Mouse (Mus musculus): ENCODE measurements around the gene Sytl3. TPM values are rescaled to one million over a fixed set of nuclear protein-coding genes. Genes with fewer than 3 reads are reported as not detected.
A peak's percentile ranks its signal among the peaks of the same experiment; 100 is the strongest.

The Sytl3 gene
- polyA plus RNA-seq, 1 experiment from 2014 or later = not detected

DNA sequence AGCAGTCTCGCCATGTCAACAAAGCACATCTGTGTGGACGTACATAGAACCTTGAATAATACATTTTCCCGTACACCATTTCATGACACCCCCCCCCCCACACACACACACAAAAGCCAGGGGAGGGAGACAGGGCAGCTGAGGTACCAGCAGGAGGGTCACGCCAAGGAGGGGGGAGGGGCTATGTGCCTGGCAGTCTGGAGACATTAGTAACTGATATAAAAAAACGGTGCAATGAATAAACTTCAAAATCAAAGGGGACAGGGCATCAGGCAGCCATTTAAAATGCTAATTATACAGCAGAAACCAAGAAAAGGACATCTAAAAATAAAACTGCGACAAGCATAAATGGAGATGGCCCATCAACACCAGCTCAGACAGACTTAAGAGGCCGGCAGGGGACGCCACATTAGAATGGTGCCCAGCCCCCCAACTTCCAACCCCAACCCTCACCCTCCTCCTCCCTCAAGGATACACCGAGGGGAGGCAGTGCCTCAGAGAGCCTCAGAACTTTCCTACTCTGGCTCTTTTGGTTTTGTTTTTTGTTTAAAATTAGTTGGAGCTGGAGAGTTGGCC is 100.9 kb downstream of the Sytl3 start:
- Histone ChIP-seq H3K9me3 (no peaks in the 10 kb centered on the region), H3K4me3 (no peak overlapping the region), H3K36me3 (replicated peaks) (peaks cover 20% of the 10 kb centered on the region), H3K27ac (replicated peaks) (0 out of 2 replicates have a peak overlapping the region, but pooled peaks have one; percentile 14), H3K4me1 (peaks cover 27% of the 10 kb centered on the region), H3K27me3 (replicated peaks; ENCODE audit: low read depth, poor library complexity, severe bottlenecking) (no peaks in the 10 kb centered on the region)
- 60% methylated on average over 9 of the region's 9 CpGs for whole genome bisulfite sequencing
- DNase-seq (ENCODE audit: low spot score) = no peak

- no peak for DNase-seq (ENCODE audit: low spot score)
- Histone ChIP-seq H3K27me3 (replicated peaks; ENCODE audit: low read depth, poor library complexity, severe bottlenecking) (no peaks in the 10 kb centered on the region), H3K4me1 (peaks cover 47% of the 10 kb centered on the region), H3K9me3 (no peaks in the 10 kb centered on the region), H3K36me3 (replicated peaks) (no peaks in the 10 kb centered on the region), H3K27ac (replicated peaks) (no peak overlapping the region), H3K4me3 (no peak overlapping the region)
- 54% methylated on average over 7 of the region's 7 CpGs for WGBS
Measured at GRCm38 (mm10) chr17:6763513-6764226, 104.8 kb downstream of the Sytl3 start.

- 69% methylated on average over 7 of the region's 7 CpGs for WGBS
- peaks cover 47% of the 10 kb centered on the region for H3K4me1 ChIP-seq
- no peaks in the 10 kb centered on the region for H3K9me3 ChIP-seq
- H3K36me3 ChIP-seq (replicated peaks) = no peaks in the 10 kb centered on the region
- no peaks in the 10 kb centered on the region for H3K27me3 ChIP-seq (replicated peaks; ENCODE audit: low read depth, poor library complexity, severe bottlenecking)
- no peak overlapping the region for H3K4me3 ChIP-seq
- DNase-seq (ENCODE audit: low spot score) = no peak
- H3K27ac ChIP-seq (replicated peaks) = no peak overlapping the region
Measured at GRCm38 (mm10) chr17:6764227-6764593, 105.3 kb downstream of the Sytl3 start.

- Histone ChIP-seq H3K27ac (replicated peaks) (no peak overlapping the region; the same call in 1 of the 2 replicates), H3K27me3 (replicated peaks; ENCODE audit: low read depth, poor library complexity, severe bottlenecking) (no peaks in the 10 kb centered on the region), H3K9me3 (no peaks in the 10 kb centered on the region), H3K4me1 (peaks cover 45% of the 10 kb centered on the region), H3K36me3 (replicated peaks) (no peaks in the 10 kb centered on the region), H3K4me3 (no peak overlapping the region)
- 82% methylated on average over 4 of the region's 4 CpGs for WGBS
- no peak for DNase-seq (ENCODE audit: low spot score)
Measured at GRCm38 (mm10) chr17:6764730-6765129, 105.8 kb downstream of the Sytl3 start.

GRCm38 (mm10) chr17:6765886-6766285 is 107.0 kb downstream of the Sytl3 start:
- DNase-seq (ENCODE audit: low spot score) = no peak
- Histone ChIP-seq H3K36me3 (replicated peaks) (no peaks in the 10 kb centered on the region), H3K4me3 (no peak overlapping the region), H3K9me3 (no peaks in the 10 kb centered on the region), H3K4me1 (peaks cover 41% of the 10 kb centered on the region), H3K27me3 (replicated peaks; ENCODE audit: low read depth, poor library complexity, severe bottlenecking) (no peaks in the 10 kb centered on the region), H3K27ac (replicated peaks) (peak overlapping the region; percentile 63)
- WGBS = 39% methylated on average over 2 of the region's 2 CpGs

- Histone ChIP-seq H3K4me1 (peaks cover 45% of the 10 kb centered on the region), H3K4me3 (no peak overlapping the region), H3K27ac (replicated peaks) (no peak overlapping the region), H3K36me3 (replicated peaks) (no peaks in the 10 kb centered on the region), H3K9me3 (no peaks in the 10 kb centered on the region), H3K27me3 (replicated peaks; ENCODE audit: low read depth, poor library complexity, severe bottlenecking) (no peaks in the 10 kb centered on the region)
- DNase-seq (ENCODE audit: low spot score) = no peak
- WGBS = 90% methylated on average over 4 of the region's 4 CpGs
Measured at GRCm38 (mm10) chr17:6766823-6767222, 107.9 kb downstream of the Sytl3 start.

GRCm38 (mm10) chr17:6767771-6768170 is 108.9 kb downstream of the Sytl3 start:
- DNase-seq (ENCODE audit: low spot score) = no peak
- WGBS = 55% methylated on average over 5 of the region's 5 CpGs
- Histone ChIP-seq H3K4me3 (no peak overlapping the region), H3K27ac (replicated peaks) (no peak overlapping the region), H3K36me3 (replicated peaks) (no peaks in the 10 kb centered on the region), H3K9me3 (no peaks in the 10 kb centered on the region), H3K4me1 (peaks cover 51% of the 10 kb centered on the region), H3K27me3 (replicated peaks; ENCODE audit: low read depth, poor library complexity, severe bottlenecking) (no peaks in the 10 kb centered on the region)

DNA sequence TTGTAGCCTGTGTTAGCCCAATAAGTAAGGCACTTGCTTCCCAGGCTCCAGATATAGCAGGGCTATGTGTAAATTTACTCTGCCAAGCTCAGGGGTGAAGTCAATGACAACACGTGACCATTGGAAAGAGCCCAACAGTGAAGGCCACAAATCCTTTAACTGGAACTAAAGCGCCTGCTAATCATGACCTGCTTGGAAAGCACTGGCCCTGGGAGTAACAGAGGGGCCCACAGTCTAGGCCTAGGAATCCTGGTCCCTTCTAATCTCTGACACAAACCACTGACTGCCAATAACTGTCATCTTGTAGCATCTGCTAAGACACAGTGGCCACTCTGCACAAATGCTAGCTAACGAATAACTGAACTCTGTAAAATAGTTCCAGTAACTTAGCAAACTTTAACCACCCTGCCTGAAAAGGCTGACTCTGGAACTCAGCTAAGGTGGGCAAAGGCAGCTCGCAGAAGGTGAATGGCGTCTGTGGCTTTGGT is 109.5 kb downstream of the Sytl3 start:
- Histone ChIP-seq H3K9me3 (no peaks in the 10 kb centered on the region), H3K27me3 (replicated peaks; ENCODE audit: low read depth, poor library complexity, severe bottlenecking) (no peaks in the 10 kb centered on the region), H3K27ac (replicated peaks) (no peak overlapping the region), H3K36me3 (replicated peaks) (no peaks in the 10 kb centered on the region), H3K4me1 (peaks cover 46% of the 10 kb centered on the region), H3K4me3 (no peak overlapping the region)
- WGBS = 89% methylated on average over 5 of the region's 5 CpGs
- DNase-seq (ENCODE audit: low spot score) = no peak

DNA sequence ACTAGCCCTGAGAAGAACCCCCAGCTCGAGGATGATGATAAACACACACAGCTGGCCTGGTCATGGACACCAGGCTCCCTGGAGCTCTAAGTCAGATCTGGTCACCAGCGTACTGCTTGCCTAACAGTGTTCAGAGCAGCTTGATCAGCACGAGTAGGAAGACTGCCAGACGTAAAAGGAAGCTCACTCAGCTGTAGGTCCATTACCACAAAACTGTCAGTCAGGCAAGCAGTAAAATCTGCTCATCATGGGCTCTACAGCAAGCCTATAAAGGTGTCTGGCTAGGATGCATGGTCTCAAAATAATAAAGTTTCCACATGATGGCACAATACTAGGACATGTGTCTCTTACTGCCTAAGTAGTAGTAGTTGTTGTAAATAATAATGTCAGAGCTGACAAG is 110.7 kb downstream of the Sytl3 start:
- H3K4me3 ChIP-seq = no peak overlapping the region
- peaks cover 40% of the 10 kb centered on the region for H3K4me1 ChIP-seq
- no peak for DNase-seq (ENCODE audit: low spot score)
- H3K36me3 ChIP-seq (replicated peaks) = no peaks in the 10 kb centered on the region
- H3K27ac ChIP-seq (replicated peaks) = 0 out of 2 replicates have a peak overlapping the region, but pooled peaks have one; percentile 8
- no peaks in the 10 kb centered on the region for H3K9me3 ChIP-seq
- H3K27me3 ChIP-seq (replicated peaks; ENCODE audit: low read depth, poor library complexity, severe bottlenecking) = no peaks in the 10 kb centered on the region
- WGBS = 70% methylated on average over 4 of the region's 4 CpGs

DNA sequence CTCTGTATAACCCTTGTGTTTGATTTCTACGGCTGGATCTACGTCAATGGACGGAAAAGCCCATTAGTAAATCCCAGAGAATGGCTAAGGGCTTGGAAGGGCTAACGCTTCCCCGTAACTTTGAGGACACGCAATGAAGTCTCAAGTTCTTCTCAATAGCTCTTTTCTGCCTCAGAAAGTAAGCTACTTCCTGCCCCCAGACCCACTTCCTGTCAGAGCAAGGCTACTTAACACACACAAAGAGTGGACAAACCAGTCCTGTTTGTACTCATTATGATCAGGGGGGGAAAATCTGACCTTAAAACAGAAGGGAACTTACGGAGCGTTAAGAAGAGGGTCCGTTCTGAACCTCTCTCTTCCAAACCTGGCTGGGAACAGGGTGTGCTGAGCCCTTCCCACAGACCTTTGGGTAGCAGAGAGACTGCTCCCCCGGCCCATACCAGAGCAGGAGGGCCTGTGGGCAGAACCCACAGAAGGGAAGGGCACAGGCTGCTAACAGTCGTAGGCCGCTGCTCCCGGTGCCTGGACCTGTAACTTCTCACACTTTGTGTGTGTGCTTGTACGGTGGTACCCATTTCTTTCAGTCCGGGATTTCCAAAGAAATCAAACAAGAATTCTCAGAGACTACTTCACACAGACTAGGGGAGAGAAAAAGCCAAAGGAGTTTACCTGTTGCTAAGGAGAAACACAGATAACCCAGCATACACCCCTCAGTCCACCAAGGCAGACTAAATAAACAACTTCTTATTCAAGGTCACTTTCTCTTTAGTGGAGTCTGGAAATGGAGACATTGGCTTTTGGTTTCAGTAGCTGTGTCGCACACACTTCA is 113.0 kb downstream of the Sytl3 start:
- Histone ChIP-seq H3K4me3 (no peak overlapping the region), H3K9me3 (no peaks in the 10 kb centered on the region), H3K27me3 (replicated peaks; ENCODE audit: low read depth, poor library complexity, severe bottlenecking) (no peaks in the 10 kb centered on the region), H3K36me3 (replicated peaks) (no peaks in the 10 kb centered on the region), H3K27ac (replicated peaks) (0 out of 2 replicates have a peak overlapping the region, but pooled peaks have one; percentile 65), H3K4me1 (peaks cover 40% of the 10 kb centered on the region)
- WGBS = 73% methylated on average over 16 of the region's 16 CpGs
- DNase-seq (ENCODE audit: low spot score) = no peak

DNA sequence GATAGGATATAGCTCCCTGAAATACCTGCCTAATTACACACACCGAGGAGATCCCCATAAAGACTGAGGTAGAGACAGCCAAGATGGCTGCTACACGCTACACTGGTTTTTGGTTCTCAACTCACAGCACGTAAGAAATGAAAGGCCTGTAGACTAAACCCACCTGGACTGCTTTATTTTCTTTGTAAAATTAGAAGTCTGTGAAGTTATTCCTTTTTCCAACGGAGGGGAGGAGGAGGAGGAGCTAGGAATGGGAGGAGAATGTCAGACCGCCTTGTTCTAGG is 113.5 kb downstream of the Sytl3 start:
- Histone ChIP-seq H3K27ac (replicated peaks) (no peak overlapping the region), H3K4me1 (peaks cover 46% of the 10 kb centered on the region)
- 72% methylated on average over 5 of the region's 5 CpGs for WGBS

DNA sequence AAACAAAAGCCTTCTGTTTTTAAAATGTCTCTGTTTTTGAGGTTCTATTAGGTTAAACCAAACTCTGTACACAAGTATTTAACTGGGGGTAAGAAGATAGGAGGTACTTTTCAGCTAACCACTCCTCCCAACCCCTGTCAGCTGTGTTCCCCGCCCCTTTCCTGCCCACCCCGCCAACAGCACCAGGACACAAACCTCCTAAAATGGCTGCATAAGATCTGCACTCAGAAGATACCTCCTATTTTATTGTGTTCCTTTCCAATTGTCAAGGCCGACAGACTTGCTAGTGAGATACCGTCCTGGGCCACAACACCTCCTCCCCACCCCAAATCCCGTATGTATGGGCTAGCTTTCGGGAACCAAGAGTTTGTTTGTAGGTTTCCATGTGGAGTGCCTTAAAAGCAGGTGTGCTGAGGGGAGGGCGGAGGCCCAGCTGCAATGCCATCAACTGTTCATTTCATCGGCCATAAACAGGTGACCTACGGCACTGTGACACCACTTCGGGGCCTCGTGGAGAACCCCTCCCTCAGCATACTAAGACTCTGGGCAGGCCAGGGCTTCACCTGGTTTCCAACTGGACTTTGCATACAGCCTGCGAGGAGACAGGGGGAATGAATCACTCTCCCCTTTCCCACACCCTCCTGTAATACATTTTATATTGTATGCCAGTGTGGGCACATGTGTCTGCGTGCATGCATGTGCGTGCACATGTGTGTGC is 114.5 kb downstream of the Sytl3 start:
- Histone ChIP-seq H3K4me3 (no peak overlapping the region), H3K9me3 (no peaks in the 10 kb centered on the region), H3K27ac (replicated peaks) (no peak overlapping the region), H3K4me1 (peaks cover 50% of the 10 kb centered on the region), H3K27me3 (replicated peaks; ENCODE audit: low read depth, poor library complexity, severe bottlenecking) (no peaks in the 10 kb centered on the region), H3K36me3 (replicated peaks) (no peaks in the 10 kb centered on the region)
- 88% methylated on average over 14 of the region's 14 CpGs for WGBS
- DNase-seq (ENCODE audit: low spot score) = no peak

More for the DNA sequence above, 113.5 kb downstream of the Sytl3 start:
- no peak for DNase-seq (ENCODE audit: low spot score)
- Histone ChIP-seq H3K9me3 (no peaks in the 10 kb centered on the region), H3K36me3 (replicated peaks) (no peaks in the 10 kb centered on the region), H3K4me3 (no peak overlapping the region), H3K27me3 (replicated peaks; ENCODE audit: low read depth, poor library complexity, severe bottlenecking) (no peaks in the 10 kb centered on the region)

Measured in embryonic facial prominence, embryonic 10.5 days (tissue).